Mouse (Mus musculus) heart, postnatal 36 days (tissue): ENCODE results near the gene Agpat1. TPM values are rescaled to one million over a fixed set of nuclear protein-coding genes. Genes with fewer than 3 reads are reported as not detected.
A peak's percentile ranks its signal among the peaks of the same experiment; 100 is the strongest.

Experiments used
- DNase-seq, 2 experiments: peaks; one replicate each; pipeline ENCODE4 v3.0.0; 2021 to 2022
- intact Hi-C: fragments of 180-260 bp; cut with DNase I; formaldehyde crosslinking; loops from one replicate; pipeline ENCODE4 v1.15.1; 2025
- total RNA-seq, 2 experiments: library from RNA; stranded (reverse); gene quantifications; 2 replicates each; pipeline ENCODE4 v1.2.3; 2021

Gene Agpat1
- total RNA-seq: 10 to 100 TPM; 61.2 to 70.5 TPM

GRCm38 (mm10) chr17:34604061-34604508 is at the start of gene Agpat1:
TSS of gene Agpat1 (plus strand) at chr17:34604262.
- DNase-seq: peak; percentile 96
- intact Hi-C loops: no loop called here

DNA sequence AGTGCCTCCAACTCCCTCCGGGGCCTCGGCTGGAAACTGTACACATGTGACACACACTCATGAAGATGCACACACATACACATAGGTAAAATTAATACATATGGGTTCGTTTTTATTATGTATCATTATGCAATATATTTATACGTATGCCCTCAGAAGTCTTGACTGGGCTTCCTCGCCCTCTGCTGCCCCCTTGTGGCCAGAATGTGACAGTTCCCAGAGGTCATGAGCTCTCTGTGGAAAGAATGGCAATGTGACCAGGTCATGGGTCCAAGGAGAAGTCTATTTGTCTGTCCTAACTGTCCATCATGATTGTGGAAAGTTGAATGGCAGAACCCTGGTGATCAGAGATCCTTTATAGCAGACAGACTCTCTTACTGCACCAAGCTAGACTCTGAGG is 48.6 kb upstream of the Agpat1 start:
- intact Hi-C loops: loop anchor here (1.0 to 2.0 kb wide), 2 partner anchors 64 to 115 kb away; no protein-coding TSS in a partner anchor
- peak; percentile 80 to 90 for DNase-seq

DNA sequence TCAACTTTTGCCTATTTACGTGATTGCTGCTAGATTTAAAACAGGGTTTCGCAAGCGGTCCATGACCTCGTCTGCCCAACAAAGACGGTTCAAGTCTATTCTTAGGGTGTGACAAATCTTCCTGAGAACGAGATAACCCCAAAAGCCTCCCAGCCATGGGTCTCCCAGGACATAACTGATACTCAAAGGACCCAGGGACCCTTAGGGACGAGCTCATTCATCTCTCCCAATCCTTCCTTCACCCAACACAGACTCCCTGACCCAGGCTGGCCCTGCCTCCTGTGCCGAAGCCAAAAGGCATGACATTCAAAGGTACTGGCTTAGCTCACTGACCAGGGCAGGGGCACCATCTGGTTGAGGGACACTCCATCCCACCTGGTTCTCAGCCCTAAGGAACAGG is 47.7 kb upstream of the Agpat1 start:
- intact Hi-C loops: no loop called here
- DNase-seq: no peak

- intact Hi-C loops: no loop called here
These were observed 46.7 kb upstream of the Agpat1 start for GRCm38 (mm10) chr17:34557411-34557810.

DNA sequence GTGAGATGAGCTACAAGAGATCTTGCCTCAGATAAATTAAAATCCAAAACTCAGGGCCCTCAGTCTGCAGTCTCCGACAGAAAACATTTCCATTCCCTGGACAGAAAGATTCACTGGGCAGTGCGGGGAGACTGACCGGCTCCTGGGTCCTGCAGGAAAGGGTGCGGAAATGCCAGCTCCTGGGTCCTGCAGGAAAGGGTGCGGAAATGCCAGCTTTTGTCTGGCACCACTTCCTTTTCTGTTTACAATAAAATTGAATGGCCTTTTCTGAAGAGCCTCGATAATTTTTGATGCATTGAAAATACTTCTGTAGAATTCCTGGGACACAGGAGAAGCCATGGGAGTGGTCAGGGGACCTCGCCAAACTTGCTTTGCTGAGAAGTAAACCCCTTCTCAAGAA is 44.9 kb upstream of the Agpat1 start:
- intact Hi-C loops: no loop called here
- DNase-seq: no peak

More at GRCm38 (mm10) chr17:34557411-34557810, 46.7 kb upstream of the Agpat1 start:
- no peak for DNase-seq

DNA sequence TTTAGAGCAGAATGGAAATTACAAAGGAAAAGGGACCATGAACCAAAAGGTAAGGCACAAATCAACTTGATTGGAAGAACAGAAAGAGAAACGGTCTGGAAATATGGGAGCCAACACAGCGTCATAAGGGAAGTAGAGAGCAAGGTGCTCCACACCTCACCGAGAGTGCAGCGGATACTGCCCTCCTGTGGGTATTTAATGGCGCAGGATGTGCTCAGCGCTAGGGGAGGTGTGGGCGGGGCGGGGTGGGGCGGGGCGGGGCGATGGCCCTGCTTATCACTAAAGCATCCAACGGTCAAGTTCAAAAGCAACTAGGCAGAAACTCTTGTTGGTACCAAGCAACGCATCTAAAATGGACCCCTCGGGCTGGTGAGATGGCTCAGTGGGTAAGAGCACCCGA is 44.2 kb upstream of the Agpat1 start:
- intact Hi-C loops: no loop called here
- no peak for DNase-seq

- intact Hi-C loops: no loop called here
- no peak for DNase-seq
These were observed 43.6 kb upstream of the Agpat1 start for GRCm38 (mm10) chr17:34560438-34560837.

DNA sequence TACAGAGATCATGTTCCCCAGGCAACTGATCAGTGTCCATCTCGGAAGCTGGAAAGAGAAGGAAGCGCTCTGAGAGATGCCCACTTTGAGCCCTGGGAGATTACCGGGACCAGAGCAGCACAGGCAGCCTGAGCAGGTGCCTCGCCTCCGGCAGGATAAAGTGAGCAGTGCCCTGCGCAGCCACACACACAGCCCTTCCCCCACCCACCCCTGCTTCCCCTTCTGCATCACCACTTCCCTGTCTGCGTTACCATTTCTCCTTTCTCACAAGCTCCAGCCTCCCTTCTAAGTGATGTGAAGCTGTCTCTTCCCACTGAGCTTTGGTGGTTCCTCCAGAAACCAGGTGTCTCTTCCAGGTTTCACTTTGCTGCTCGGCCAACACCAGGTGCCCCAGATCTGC is 42.9 kb upstream of the Agpat1 start:
- intact Hi-C loops: no loop called here
- no peak for DNase-seq

DNA sequence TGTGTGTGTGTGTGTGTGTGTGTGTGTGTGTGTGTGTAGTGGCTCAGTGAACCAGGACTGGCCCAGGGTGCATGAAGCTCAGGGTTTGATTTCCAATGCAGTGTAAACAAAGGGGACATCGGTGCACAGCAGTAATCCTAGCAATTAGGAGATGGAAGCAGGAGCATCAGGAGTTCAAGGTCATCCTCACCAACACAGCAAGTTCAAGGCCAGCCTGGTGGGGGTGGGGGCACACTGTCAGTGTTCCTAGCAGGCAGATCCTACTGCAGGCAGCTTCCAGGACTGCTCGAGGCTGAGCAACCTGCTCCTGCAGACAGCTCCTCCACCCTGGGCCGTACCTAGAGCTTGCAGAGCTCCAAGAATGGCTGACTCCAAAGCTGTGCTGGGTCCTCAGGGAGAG is 41.5 kb upstream of the Agpat1 start:
- DNase-seq: no peak
- intact Hi-C loops: no loop called here

- intact Hi-C loops: no loop called here
These were observed 40.7 kb upstream of the Agpat1 start for GRCm38 (mm10) chr17:34563354-34563753.

DNA sequence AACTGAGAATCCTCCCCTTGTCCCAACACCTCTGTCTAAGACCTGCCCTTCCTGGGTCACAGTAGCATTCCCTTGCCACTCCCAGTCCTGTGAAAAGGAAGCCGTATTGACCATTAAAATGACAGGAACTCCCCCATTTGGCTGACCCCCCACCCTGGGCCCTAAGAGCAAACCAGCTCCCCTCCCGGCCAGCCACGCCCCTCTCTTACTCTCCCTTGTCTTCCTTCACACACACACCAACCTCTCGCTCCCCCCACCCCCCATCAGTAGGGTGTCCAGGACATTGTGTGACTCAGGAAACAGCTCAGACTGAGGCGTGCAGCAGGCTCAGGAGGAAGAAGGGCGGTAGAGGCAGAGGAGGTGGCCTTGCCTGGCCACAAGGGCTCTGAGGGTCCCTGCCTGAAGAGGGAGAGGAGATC is 40.0 kb upstream of the Agpat1 start, which contains the start of gene Notch4:
TSS of gene Notch4 (plus strand) at position 266 of the 419 bp plus-strand sequence.
- intact Hi-C loops: loop anchor here (2.0 kb wide), 1 partner anchor 23 kb away; no protein-coding TSS in a partner anchor

More at GRCm38 (mm10) chr17:34563354-34563753, 40.7 kb upstream of the Agpat1 start:
- no peak for DNase-seq

DNA sequence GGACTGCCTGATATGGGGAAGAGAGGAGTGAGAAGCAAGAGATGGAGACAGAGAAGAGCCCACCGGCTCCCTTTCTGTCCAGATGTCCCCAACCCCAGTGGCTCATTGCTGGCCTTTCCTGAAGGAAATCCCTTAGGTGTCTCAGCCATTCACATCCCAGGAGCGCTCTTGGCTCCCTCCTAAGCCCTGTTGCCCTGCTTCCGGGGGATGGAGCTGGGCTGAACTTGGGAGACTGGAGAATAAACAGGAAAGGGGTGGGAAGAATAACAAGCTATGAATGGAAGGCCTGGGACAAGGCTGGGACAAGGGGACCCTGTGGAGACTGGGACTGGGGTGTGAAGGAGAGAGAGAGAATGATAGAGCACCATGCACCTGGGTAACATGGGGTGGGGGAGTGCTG is 39.3 kb upstream of the Agpat1 start:
- peak; percentile 54 to 56 for DNase-seq
- intact Hi-C loops: loop anchor here (2.0 kb wide), 1 partner anchor 22 kb away; no protein-coding TSS in a partner anchor

More for the DNA sequence above, 40.0 kb upstream of the Agpat1 start, which contains the start of gene Notch4:
- DNase-seq: peak; percentile 60 to 64

- intact Hi-C loops: no loop called here
- no peak for DNase-seq
These were observed 36.8 kb upstream of the Agpat1 start for GRCm38 (mm10) chr17:34567311-34567710.

DNA sequence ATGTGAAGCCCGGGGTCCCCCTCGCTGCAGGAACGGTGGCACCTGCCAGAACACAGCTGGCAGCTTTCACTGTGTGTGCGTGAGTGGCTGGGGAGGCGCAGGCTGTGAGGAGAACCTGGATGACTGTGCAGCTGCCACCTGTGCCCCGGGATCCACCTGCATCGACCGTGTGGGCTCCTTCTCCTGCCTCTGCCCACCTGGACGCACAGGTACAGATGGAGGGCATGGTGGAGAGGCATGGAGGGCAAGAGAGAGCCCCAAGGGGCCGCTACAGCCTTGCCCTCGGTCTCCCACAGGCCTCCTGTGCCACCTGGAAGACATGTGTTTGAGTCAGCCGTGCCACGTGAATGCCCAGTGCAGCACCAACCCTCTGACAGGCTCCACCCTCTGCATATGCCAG is 35.6 kb upstream of the Agpat1 start:
- intact Hi-C loops: no loop called here
- no peak for DNase-seq

DNA sequence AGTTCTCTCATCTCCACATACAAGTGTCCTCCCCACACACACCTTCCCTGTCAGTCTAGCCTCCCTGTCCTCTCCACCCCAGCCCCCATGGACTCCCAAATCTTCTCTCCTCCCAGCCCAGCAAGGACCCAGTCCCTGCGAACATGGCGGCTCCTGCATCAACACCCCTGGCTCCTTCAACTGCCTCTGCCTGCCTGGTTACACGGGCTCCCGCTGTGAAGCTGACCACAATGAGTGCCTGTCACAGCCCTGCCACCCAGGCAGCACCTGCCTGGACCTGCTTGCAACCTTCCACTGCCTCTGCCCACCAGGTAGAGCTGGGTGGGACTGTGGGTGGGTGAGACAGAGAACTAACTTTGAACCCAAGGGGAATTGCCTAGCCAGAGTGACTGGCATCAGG is 34.1 kb upstream of the Agpat1 start:
- DNase-seq: no peak
- intact Hi-C loops: no loop called here

DNA sequence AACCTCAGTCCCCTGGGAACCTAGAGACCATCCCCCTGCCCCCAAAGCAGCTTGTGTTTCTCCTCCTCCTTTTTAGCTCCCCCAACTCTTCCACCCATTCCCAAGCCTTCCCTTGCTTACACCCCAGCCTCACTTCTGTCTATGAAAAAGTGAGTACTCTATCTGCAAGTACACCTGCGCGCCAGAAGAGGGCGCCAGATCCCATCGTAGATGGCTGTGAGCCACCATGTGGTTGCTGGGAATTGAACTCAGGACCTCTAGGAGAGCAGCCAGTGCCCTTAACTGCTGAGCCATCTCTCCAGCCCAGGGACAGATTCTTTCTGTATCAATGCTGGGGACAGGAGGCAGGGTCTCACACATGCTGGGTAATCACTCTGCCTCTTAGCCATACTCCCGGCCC is 32.2 kb upstream of the Agpat1 start:
- peak in 1 of 2 experiments; percentile 29 for DNase-seq
- intact Hi-C loops: loop anchor here (2.0 kb wide), 1 partner anchor 47 kb away; no protein-coding TSS in a partner anchor

- no peak for DNase-seq
- intact Hi-C loops: loop anchor here (2.0 kb wide), 1 partner anchor 46 kb away; no protein-coding TSS in a partner anchor
These were observed 31.7 kb upstream of the Agpat1 start for GRCm38 (mm10) chr17:34572361-34572760.

- DNase-seq: no peak
- intact Hi-C loops: no loop called here
These were observed 27.5 kb upstream of the Agpat1 start for GRCm38 (mm10) chr17:34576577-34576976.

- intact Hi-C loops: no loop called here
- DNase-seq: no peak
These were observed 26.0 kb upstream of the Agpat1 start for GRCm38 (mm10) chr17:34578070-34578469.

DNA sequence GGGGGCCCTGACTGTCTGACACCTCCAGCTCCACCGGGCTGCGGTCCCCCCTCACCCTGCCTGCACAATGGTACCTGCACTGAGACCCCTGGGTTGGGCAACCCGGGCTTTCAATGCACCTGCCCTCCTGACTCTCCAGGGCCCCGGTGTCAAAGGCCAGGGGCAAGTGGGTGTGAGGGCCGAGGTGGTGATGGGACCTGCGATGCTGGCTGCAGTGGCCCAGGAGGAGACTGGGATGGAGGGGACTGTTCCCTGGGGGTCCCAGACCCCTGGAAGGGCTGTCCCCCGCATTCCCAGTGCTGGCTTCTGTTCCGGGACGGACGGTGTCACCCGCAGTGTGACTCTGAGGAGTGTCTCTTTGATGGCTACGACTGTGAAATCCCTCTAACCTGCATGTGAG is 21.5 kb upstream of the Agpat1 start:
- intact Hi-C loops: no loop called here
- DNase-seq: no peak

- no peak for DNase-seq
- intact Hi-C loops: no loop called here
These were observed 20.7 kb upstream of the Agpat1 start for GRCm38 (mm10) chr17:34583397-34583796.

- DNase-seq: no peak
- intact Hi-C loops: no loop called here
These were observed 20.2 kb upstream of the Agpat1 start for GRCm38 (mm10) chr17:34583819-34584218.

GRCm38 (mm10) chr17:34585121-34585520 is 18.9 kb upstream of the Agpat1 start:
- intact Hi-C loops: no loop called here
- DNase-seq: no peak
